Mouse (Mus musculus): ENCODE measurements around the gene Oas2.

GRCm38 (mm10) chr5:120686749-120687483 is 62.7 kb downstream of the Oas2 start:
- TF ChIP-seq MYOD1 (IDR thresholded peaks at IDR 0.05; ENCODE audit: control insufficient read depth in 1 of 3, insufficient read length in 2 of 3, low read depth in 2 of 3) (no peak), TCF12 (IDR thresholded peaks at IDR 0.05; ENCODE audit: insufficient read depth, poor library complexity, severe bottlenecking) (no peak), POLR2A (IDR thresholded peaks at IDR 0.05; ENCODE audit: insufficient read length, low read depth) (no peak), MAX (IDR thresholded peaks at IDR 0.05; ENCODE audit: low read depth) (no peak), USF1 (IDR thresholded peaks at IDR 0.05; ENCODE audit: low read depth) (no peak), REST (IDR thresholded peaks at IDR 0.05; ENCODE audit: insufficient read depth, insufficient read length) (no peak), MYOG (IDR thresholded peaks at IDR 0.05; ENCODE audit: control insufficient read depth in 1 of 3, insufficient read depth in 1 of 3, insufficient read length in 2 of 3, low read depth in 2 of 3) (no peak), CEBPB (IDR thresholded peaks at IDR 0.05; ENCODE audit: insufficient read depth, poor library complexity, severe bottlenecking) (no peak), POLR2AphosphoS2 (IDR thresholded peaks at IDR 0.05; ENCODE audit: insufficient read length, low read depth) (no peak), E2F4 (IDR thresholded peaks at IDR 0.05; ENCODE audit: insufficient read depth) (no peak), SRF (IDR thresholded peaks at IDR 0.05; ENCODE audit: control insufficient read depth, insufficient read length, low read depth) (no peak)
